Mouse (Mus musculus) splenic B cell, adult 2 months (primary cell): Measurements from ENCODE around the gene Sipa1l1.

ENCODE experiments used
- DNase-seq: peaks from one replicate; pipeline ENCODE4 v3.0.0-alpha.2; 2011; ENCODE audit warnings: low read depth, low spot score
- H3K27me3 ChIP-seq: 2 replicates; pipeline ENCODE4 v1.6.1; 2012; ENCODE audit warnings: mild to moderate bottlenecking, low read length, moderate library complexity, mixed read lengths; ENCODE audit not compliant: control insufficient read depth, poor library complexity, insufficient read depth, severe bottlenecking
- H3K36me3 ChIP-seq: 2 replicates; pipeline ENCODE4 v1.6.1; 2012; ENCODE audit warnings: mild to moderate bottlenecking, low read length, moderate library complexity, mixed read lengths; ENCODE audit not compliant: control insufficient read depth, poor library complexity, insufficient read depth, severe bottlenecking

The Sipa1l1 gene

GRCm38 (mm10) chr12:82355419-82356149 lies 186.5 kb downstream of the Sipa1l1 start:
- peaks cover 2% of the 10 kb centered on the region; the same call in 1 of the 2 replicates for H3K36me3 ChIP-seq
- DNase-seq = no peak
- no peaks in the 10 kb centered on the region for H3K27me3 ChIP-seq

GRCm38 (mm10) chr12:82356476-82356875 lies 187.4 kb downstream of the Sipa1l1 start:
- peaks cover 2% of the 10 kb centered on the region; the same call in 1 of the 2 replicates for H3K36me3 ChIP-seq
- DNase-seq = no peak
- H3K27me3 ChIP-seq = no peaks in the 10 kb centered on the region

- Histone ChIP-seq H3K27me3 (no peaks in the 10 kb centered on the region), H3K36me3 (peaks cover 7% of the 10 kb centered on the region; the same call in 1 of the 2 replicates)
- DNase-seq = no peak
These were observed 188.3 kb downstream of the Sipa1l1 start for GRCm38 (mm10) chr12:82357431-82357830.

- H3K36me3 ChIP-seq = peaks cover 7% of the 10 kb centered on the region
- DNase-seq = no peak
These were observed 193.7 kb downstream of the Sipa1l1 start for GRCm38 (mm10) chr12:82362796-82363195.

GRCm38 (mm10) chr12:82364186-82364585 lies 195.1 kb downstream of the Sipa1l1 start:
- peaks cover 5% of the 10 kb centered on the region for H3K36me3 ChIP-seq

More at GRCm38 (mm10) chr12:82362796-82363195, 193.7 kb downstream of the Sipa1l1 start:
- H3K27me3 ChIP-seq = no peaks in the 10 kb centered on the region

GRCm38 (mm10) chr12:82365276-82365875 lies 196.3 kb downstream of the Sipa1l1 start:
- DNase-seq = no peak
- no peaks in the 10 kb centered on the region for H3K27me3 ChIP-seq
- peaks cover 5% of the 10 kb centered on the region for H3K36me3 ChIP-seq

More at GRCm38 (mm10) chr12:82364186-82364585, 195.1 kb downstream of the Sipa1l1 start:
- H3K27me3 ChIP-seq = no peaks in the 10 kb centered on the region
- no peak for DNase-seq

GRCm38 (mm10) chr12:82366754-82367153 lies 197.6 kb downstream of the Sipa1l1 start:
- Histone ChIP-seq H3K36me3 (peaks cover 3% of the 10 kb centered on the region), H3K27me3 (no peaks in the 10 kb centered on the region)
- peak; percentile 14 for DNase-seq

- Histone ChIP-seq H3K36me3 (peaks cover 2% of the 10 kb centered on the region; the same call in 1 of the 2 replicates), H3K27me3 (no peaks in the 10 kb centered on the region)
- no peak for DNase-seq
These were observed 198.2 kb downstream of the Sipa1l1 start for GRCm38 (mm10) chr12:82367345-82367744.

- peaks cover 2% of the 10 kb centered on the region; the same call in 1 of the 2 replicates for H3K36me3 ChIP-seq
- no peaks in the 10 kb centered on the region for H3K27me3 ChIP-seq
These were observed 198.9 kb downstream of the Sipa1l1 start for GRCm38 (mm10) chr12:82367986-82368385.

GRCm38 (mm10) chr12:82369402-82370160 lies 200.5 kb downstream of the Sipa1l1 start:
- Histone ChIP-seq H3K27me3 (no peaks in the 10 kb centered on the region), H3K36me3 (peaks cover 2% of the 10 kb centered on the region; the same call in 1 of the 2 replicates)
- no peak for DNase-seq

More at GRCm38 (mm10) chr12:82367986-82368385, 198.9 kb downstream of the Sipa1l1 start:
- DNase-seq = no peak

- Histone ChIP-seq H3K36me3 (peaks cover 2% of the 10 kb centered on the region; the same call in 1 of the 2 replicates), H3K27me3 (no peaks in the 10 kb centered on the region)
- no peak for DNase-seq
These were observed 202.1 kb downstream of the Sipa1l1 start for GRCm38 (mm10) chr12:82371266-82371665.

GRCm38 (mm10) chr12:82374020-82374419 lies 204.9 kb downstream of the Sipa1l1 start:
- Histone ChIP-seq H3K27me3 (no peaks in the 10 kb centered on the region), H3K36me3 (0 out of 2 replicates have a peak, but pooled peaks cover 2% of the 10 kb centered on the region)
- DNase-seq = no peak

GRCm38 (mm10) chr12:82382932-82383331 lies 213.8 kb downstream of the Sipa1l1 start:
- Histone ChIP-seq H3K36me3 (no peaks in the 10 kb centered on the region; the same call in 1 of the 2 replicates), H3K27me3 (no peaks in the 10 kb centered on the region)
- no peak for DNase-seq

- H3K36me3 ChIP-seq = no peaks in the 10 kb centered on the region; the same call in 1 of the 2 replicates
- H3K27me3 ChIP-seq = no peaks in the 10 kb centered on the region
- DNase-seq = no peak
These were observed 215.6 kb downstream of the Sipa1l1 start for GRCm38 (mm10) chr12:82384719-82385118.
